Mouse (Mus musculus): ENCODE results near the gene Rims4.

- TF ChIP-seq CTCF (IDR thresholded peaks at IDR 0.05; ENCODE audit: borderline replicate concordance, insufficient read depth, low read length) (no peak), POLR2A (IDR thresholded peaks at IDR 0.05; ENCODE audit: low read depth, low read length) (no peak)
Measured at GRCm38 (mm10) chr2:163825861-163826260, 92.6 kb downstream of the Rims4 start.

All from embryonic fibroblast, embryonic 13.5 days (primary cell).